Mouse (Mus musculus): ENCODE data around the gene Akap3.

The Akap3 gene

DNA sequence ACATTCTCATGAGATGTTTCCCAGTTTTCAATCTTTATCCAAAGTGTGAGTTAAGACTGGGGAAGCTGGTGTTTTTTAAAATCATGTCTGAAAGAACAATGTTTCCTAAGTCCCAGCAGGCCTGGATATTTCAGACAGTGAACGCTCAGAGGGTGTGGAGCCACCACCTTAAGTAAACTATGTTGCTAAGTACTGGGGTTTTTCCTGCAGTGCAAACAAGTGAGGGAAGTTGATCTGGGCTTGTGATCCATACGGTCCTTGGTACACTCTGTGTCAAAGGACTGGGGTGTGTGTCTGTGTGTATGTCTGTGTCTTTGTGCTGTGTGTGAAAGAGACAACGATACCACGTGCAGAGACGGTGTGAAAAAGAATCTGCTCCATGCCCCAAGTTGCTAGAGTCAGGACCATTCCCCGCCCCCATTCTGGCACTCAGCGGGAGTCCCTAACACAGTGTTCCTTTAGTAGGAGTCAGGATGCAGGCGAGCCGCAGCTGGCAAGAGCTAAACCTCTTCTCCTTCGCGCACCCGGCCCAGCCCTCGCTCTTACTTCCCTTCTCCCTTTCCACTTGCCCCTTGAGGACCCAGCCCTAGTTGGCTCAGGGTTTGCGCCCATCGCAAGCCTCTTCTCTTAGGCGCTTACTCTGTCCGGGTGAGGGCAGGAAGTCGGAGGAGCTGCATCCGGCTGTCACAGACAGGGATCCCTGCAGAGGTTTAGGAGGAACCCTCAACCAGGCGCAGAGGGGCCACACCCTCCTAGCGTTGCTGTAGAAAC lies 68.4 kb downstream of the Akap3 start, which contains the start of gene Dyrk4:
Gene Dyrk4, minus strand, starts transcription at position 729 of the 771 bp plus-strand sequence.
- no peak for TF ChIP-seq GATA4 (IDR thresholded peaks at IDR 0.05; ENCODE audit: insufficient replicate concordance, low read length)

All from liver, adult (tissue).